Mouse (Mus musculus) ES-E14 (cell line): ENCODE measurements around the gene Gps1.

ENCODE experiments used
- CHD2 ChIP-seq: IDR thresholded peaks from 2 replicates; pipeline ENCODE4 v1.6.1; 2014; ENCODE audit warnings: mild to moderate bottlenecking, low read depth, low read length, inconsistent platforms
- HCFC1 ChIP-seq: IDR thresholded peaks from 2 replicates; pipeline ENCODE4 v1.6.1; 2012; ENCODE audit warnings: low read length, inconsistent platforms, borderline replicate concordance; ENCODE audit not compliant: insufficient read depth
- MAFK ChIP-seq: IDR thresholded peaks from 2 replicates; pipeline ENCODE4 v1.6.1; 2014; ENCODE audit warnings: mild to moderate bottlenecking, low read depth, low read length, inconsistent platforms; ENCODE audit not compliant: insufficient read depth
- ZC3H11A ChIP-seq: IDR thresholded peaks from 2 replicates; pipeline ENCODE4 v1.6.1; 2012; ENCODE audit warnings: low read depth, mild to moderate bottlenecking, inconsistent platforms, low read length, borderline replicate concordance
- ZNF384 ChIP-seq: IDR thresholded peaks from 2 replicates; pipeline ENCODE4 v1.6.1; 2012; ENCODE audit warnings: low read depth, low read length, inconsistent platforms

- TF ChIP-seq CHD2: no peak
- no peak for TF ChIP-seq ZC3H11A
- TF ChIP-seq MAFK: no peak
- no peak for TF ChIP-seq ZNF384
- TF ChIP-seq HCFC1: no peak
These were observed 47.6 kb upstream of the Gps1 start for GRCm38 (mm10) chr11:120736424-120736823.
